Mouse (Mus musculus): Measurements from ENCODE around the gene Bid.

DNA sequence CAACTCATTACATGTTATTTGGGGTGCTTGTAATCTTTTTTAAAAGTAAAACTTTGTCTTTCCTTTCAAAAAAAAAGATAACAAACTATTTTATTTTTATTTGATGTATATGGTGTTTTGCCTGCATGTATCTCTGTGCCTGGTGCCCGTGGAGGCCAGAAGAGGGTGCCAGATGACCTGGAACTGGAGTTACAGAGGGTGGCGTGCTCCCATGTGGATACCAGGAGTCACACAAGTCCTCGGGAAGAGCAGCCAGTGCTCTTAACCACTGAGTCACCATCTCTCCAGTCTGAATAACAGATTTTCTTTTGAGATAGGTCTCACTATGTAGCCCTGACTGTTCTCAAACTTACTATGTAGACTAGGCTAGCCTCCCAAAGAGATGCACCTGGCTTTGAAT lies 7.2 kb downstream of the Bid start:
- TF ChIP-seq GATA1 (IDR thresholded peaks at IDR 0.05; ENCODE audit: borderline replicate concordance, low read length), result no peak
- no peak for TF ChIP-seq FLI1 (IDR thresholded peaks at IDR 0.05; ENCODE audit: low read length)
